Mouse (Mus musculus) embryo, embryonic 10 days (tissue): Measurements from ENCODE around the gene Id2.
A peak's percentile ranks its signal among the peaks of the same experiment; 100 is the strongest.

Experiments used
- DNase-seq: peaks from one replicate; pipeline ENCODE4 v3.0.0-alpha.2; 2015; ENCODE audit warnings: low spot score

The Id2 gene

DNA sequence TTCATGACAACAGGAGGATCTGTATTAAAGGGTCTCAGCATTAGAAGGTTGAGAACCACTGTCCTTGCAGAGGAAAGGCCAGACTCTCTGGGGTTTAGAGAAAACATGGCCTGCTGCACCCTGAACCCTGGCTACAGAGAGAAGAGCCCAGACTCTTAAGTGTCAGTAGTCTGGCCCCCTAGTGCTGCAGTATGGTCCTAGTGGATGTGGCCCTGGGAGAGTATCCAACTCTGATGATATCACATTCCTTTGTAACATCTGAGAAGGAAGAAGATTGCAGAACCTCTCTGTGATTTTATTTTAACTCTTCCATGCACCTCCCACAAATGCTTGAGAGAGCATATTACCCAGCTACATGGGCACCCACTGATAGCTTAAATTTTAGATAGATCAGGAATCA, 7.6 kb upstream of the Id2 start:
- no peak for DNase-seq

DNA sequence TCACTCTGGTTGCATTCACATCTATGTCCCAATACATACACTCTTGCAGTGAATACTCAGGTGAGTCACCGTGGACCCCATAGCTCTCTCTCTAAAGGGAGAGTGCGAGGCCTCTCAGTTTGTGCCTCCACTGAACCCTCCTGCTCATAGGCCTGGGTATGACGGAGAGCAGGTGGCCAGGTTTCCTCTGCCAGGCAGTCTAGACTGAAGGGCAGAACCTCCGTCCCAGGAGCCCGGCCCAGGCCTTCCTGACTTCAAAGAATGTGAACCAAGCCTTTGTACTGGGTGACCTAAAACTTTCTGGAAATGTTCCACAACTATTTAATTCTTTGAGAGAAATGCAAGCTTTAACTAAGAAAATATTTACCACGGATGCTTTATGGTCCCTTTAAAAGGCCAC, 7.0 kb upstream of the Id2 start:
- no peak for DNase-seq

DNA sequence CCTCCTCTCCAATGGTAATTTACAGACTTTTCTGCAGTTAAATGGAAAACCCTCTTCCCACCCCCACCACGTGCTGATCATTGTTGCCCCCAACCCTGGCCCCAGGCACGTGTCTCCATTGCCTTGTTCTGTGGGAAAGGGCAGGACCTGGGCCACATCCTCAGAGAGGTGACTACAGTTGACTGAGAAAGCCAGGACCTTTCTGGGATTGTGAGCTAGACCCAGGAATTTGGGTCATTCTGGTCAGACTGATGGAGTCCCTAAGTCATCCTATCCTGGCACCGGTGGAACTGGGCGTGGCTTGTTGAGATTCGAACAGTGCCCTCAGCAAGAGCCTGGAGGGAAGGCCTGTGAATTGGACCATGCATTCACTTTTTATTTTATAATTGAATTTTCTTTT, 4.4 kb upstream of the Id2 start:
- peak; percentile 66 for DNase-seq

DNA sequence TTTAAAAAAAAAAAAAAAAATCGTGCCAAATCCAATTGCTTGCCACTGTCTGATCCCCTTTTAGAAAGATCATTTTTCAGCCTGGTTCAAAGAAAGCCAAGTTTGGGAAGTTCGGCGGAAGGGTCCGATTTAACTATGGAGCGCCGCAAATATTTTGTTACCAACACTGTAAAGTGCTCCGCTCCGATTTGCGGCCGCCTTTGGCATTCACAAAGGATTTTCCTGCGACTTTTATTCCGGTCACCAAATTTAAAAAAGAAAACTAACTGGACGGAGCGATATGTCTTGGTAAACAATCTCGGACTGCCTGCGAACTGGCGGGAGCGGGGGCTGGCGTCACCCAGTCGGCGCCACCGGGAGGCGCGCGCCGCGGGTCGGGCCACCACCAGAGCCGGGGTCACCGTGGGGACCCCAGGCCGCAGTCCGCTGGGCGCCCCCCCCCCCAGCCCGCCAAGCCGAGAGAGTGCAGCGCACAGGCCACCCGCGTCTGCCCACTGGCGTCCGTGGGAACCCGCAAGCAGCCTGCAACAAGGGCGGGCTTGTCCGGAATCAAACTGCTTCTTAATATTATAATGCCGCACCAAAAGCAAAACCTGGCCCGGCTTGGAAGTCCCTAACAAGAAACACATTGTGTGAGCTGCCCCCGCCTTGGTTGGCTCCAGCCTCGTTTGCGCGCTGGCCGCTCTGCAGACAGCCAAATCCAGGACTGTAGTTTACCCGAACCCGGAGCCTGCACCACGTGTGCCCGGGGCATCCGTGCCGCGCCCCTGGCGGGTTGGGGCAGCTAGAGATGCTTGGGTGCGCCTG, 3.7 kb upstream of the Id2 start:
- peak; percentile 84 for DNase-seq

- peak; percentile 68 for DNase-seq
Measured at GRCm38 (mm10) chr12:25099563-25100408, 2.8 kb upstream of the Id2 start.

- DNase-seq, result no peak
Measured at GRCm38 (mm10) chr12:25099313-25099562, 2.3 kb upstream of the Id2 start.

DNA sequence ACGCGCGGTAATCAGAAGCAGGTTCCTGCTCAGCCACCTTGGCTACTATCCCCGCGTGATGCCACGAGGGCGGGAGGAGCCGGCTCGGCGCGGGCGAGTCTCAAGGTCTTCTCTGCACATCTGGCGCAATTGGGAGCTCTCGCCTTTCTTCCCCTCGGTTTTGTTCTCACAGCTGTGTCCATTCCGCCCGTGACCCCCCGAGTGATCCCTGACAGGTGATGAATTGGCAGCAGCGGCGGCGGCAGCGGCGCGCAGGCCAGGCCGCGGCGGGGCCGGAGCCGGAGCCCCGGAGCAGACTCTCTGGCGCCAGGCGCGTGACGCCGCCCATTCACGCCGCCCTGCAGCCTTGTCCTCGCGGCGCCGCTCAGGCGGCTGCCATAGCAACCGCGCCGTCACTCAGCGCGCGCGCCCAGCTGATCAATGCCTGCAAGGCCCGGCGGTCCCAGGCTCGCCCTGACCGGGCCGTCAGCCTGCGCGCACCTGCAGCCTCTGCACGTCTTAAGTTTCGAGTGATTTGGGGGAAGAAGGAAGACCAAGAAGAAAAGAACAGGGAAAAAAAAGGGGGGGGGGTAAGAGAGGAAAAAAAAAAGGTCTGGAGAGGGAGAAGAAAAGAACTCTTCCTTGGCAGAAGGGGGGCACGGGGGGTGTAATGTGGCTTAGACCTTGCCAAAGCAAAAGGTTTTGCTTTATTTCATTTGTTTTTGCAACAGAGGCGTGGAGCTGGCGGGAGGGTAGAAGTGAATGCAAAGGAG, 1.8 kb upstream of the Id2 start:
- DNase-seq, result peak; percentile 98

GRCm38 (mm10) chr12:25098161-25098550, 1.2 kb upstream of the Id2 start:
- no peak for DNase-seq

GRCm38 (mm10) chr12:25097210-25098160, 545 bp upstream of the Id2 start:
- DNase-seq, result peak; percentile 90

- peak; percentile 61 for DNase-seq
Measured at GRCm38 (mm10) chr12:25096640-25097051, 294 bp downstream of the Id2 start.

DNA sequence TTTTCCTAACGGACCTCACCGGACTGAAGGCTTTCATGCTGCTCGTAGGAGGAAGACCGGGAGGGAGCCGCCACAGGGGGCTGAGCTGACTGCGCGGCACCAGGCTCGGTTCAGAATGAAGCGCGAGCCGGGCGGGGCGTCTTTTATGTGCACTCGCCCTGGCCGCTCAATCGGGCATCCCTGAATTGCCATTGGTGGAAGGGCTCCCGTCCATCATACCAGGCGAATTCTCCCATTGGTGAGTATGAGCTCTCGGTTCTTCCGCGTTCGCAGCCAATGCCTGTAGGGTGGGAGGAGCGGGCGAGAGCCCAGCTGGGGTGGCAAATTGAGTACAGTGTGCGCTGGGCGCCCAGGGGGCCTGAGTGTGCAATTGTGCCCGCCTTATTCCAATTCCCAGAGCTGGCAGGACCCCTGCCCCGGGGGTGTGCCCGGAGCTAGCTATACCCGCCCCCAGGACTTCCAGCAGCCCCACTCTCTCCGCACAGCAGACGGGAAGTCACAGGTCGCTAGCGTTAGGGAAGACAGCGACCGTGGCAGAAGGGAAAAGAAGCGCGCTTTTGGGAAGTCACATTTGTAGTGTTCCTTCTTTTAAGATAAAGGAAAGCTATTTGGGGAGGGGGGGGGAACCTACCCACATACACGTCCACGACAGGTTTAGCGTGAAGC, 833 bp downstream of the Id2 start:
- peak; percentile 98 for DNase-seq

- no peak for DNase-seq
Measured at GRCm38 (mm10) chr12:25095538-25095937, 1.4 kb downstream of the Id2 start.

DNA sequence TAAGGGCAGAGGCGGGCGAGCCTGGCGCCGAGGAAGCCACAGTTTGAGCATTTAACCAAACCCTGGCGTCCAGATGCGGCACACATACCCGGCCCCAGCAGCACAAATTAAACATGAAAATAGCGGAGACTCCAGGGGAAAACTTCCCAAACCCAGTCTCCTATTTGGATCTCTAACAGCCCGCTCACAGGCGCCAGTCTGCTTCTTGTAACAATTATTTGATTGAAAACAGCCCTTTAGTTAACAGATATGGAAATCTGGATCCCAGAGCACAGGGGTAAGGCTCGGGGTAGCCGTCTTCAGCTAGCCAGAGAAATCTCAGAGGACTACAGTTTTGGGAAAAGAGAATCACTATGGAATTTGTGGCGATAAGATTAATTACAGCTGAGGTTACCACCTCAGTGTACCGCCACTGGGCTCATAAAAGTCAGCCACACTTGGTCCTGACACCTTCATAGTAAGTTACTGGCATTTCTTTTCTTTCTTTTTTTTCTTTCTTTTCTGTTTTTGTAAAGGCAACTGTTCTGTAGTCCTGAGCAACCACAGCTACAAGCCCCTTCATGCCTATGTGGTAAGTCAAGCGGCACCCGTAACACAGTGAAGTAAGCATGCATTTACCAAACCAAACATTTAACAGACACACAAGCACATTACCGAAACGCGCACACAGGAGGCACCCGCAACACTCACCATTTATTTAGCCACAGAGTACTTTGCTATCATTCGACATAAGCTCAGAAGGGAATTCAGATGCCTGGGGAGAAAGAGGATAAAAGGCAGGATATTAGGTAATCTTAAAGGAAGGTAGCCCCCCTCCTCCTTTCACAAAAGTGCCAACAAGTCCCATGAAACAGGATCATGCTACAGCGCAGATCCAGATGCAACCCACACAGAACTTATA, 2.1 kb downstream of the Id2 start:
- DNase-seq, result peak; percentile 55

- DNase-seq, result peak; percentile 45
Measured at GRCm38 (mm10) chr12:25093241-25093774, 3.6 kb downstream of the Id2 start.

- peak; percentile 82 for DNase-seq
Measured at GRCm38 (mm10) chr12:25092751-25093211, 4.2 kb downstream of the Id2 start.

DNA sequence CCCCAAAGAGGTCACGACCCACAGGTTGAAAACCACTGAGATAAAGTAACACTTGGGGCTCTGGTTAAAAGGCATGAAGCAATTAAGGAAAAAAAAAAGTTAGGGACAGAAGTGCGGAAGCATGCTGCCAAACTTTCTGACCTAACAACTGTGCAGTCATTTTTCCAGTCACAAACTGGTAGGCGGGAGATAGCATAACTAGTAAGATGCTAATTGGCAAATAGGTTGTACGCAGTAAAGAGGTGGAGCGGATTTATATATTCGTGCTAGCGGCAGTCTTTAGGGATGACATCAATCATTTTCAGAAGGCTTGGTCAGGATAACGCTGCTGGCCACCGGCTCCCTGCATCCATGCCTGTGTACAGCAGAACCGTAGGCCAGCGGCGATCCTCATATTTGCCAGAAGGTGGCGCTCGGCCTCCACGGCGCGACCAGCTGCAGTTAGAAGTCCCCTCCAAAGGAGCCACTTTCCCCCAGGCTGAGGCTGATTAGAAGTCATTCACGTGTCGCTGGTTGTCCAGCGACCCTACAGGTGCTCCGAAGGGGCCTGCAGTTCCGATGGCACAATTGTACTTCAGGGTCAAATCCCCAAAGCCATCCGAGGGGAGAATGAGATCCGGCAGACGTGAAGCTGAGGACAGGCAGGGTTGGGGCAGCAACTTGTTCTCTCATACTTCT, 4.8 kb downstream of the Id2 start:
- peak; percentile 96 for DNase-seq

GRCm38 (mm10) chr12:25089433-25089832, 7.5 kb downstream of the Id2 start:
- DNase-seq, result no peak

- no peak for DNase-seq
Measured at GRCm38 (mm10) chr12:25086966-25087365, 10.0 kb downstream of the Id2 start.
